In the genomic region with DNA sequence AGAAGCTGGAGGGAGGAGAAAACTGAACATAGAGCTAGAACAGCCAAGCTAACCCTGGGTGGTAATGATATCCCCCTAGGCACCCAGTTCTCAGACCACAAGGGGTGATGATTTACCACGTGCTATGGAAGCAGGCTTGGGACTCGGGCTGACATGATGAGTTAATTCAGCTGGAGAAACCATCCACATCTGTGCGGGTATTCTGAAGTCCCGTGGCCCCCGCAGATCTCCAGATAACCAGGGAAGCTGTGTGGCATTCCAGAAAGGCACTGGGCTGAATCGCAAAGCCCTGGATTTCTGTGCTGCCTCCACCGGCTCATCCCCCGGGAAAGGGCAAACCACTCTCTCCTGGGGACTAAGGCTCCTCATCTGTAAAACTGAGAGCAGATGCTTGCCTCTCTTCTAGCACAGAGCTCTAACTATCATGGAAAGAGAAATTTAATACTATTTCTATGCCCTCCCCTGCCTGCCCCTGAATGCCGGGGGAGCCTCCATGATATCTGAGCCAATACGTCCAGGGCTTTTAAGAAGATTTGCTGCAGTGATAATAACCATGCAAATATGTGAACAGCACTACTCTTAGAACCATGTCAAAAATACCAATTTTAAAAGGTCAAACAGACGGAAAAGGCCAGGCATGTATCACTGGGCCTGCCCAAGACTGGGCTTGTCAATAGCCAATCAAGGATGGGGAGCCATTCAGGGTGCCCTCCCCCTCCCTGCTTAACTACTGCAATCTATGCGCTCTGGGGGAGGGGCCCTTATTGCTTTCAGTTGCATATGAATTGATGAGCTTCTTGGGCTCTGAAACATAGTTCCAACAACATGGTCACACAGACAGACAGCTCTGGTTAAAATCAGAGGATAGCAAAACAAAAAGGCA, we compare ENCODE assay signal across 10 mouse cellular contexts.
DNase-seq lines count a peak whose midpoint lies in the region; ATAC-seq and TF ChIP-seq lines count a peak whose summit lies in the region.
"Had no signal": no experiment of that assay in that cellular context is flagged by ENCODE, and none has a peak within 500 bp of the region (broad histone marks: within the 10 kb centered on the region; RNA-seq: fewer than 3 reads in every experiment).

No protein-coding gene starts in this region.

- WGBS in lung, embryonic 14.5 days: 30% methylated on average over 12 of the region's 12 CpGs
- WGBS in forebrain, embryonic 12.5 days: 27% methylated on average over 12 of the region's 12 CpGs
- 22% methylated on average over 12 of the region's 12 CpGs for WGBS in neural tube, embryonic 14.5 days
- 51% methylated on average over 12 of the region's 12 CpGs for WGBS in intestine, embryonic 16.5 days

- no peak for TF ChIP-seq CTCF in lung, embryonic 14.5 days (IDR thresholded peaks at IDR 0.05; ENCODE audit: low read depth)

- H3K36me3 ChIP-seq in lung, embryonic 14.5 days (ENCODE audit: insufficient read depth): no peaks in the 10 kb centered on the region
- H3K36me3 ChIP-seq in forebrain, embryonic 12.5 days (replicated peaks): no peaks in the 10 kb centered on the region
- no peaks in the 10 kb centered on the region for H3K36me3 ChIP-seq in neural tube, embryonic 14.5 days (ENCODE audit: control insufficient read depth, insufficient read depth, low read length)
- no peaks in the 10 kb centered on the region for H3K36me3 ChIP-seq in intestine, embryonic 16.5 days (ENCODE audit: control insufficient read depth, insufficient read depth, low read length)
- H3K36me3 ChIP-seq: liver, embryonic 15.5 days had no signal

- no peak overlapping the region for H3K4me3 ChIP-seq in lung, embryonic 14.5 days (ENCODE audit: low read depth, low read length)
- H3K4me3 ChIP-seq in forebrain, embryonic 12.5 days (replicated peaks): no peak overlapping the region
- no peak overlapping the region for H3K4me3 ChIP-seq in neural tube, embryonic 14.5 days (ENCODE audit: low read depth, low read length)
- no peak overlapping the region for H3K4me3 ChIP-seq in intestine, embryonic 16.5 days (ENCODE audit: low read length)
- H3K4me3 ChIP-seq: erythroblast, embryonic 14.5 days; liver, embryonic 15.5 days had no signal

- DNase-seq in lung, embryonic 14.5 days: peak; percentile 26
- DNase-seq in lung, postnatal 10 days: no peak
- DNase-seq in kidney, postnatal 4 days: peak; percentile 50 to 71
- DNase-seq in cerebellum, postnatal 4 days (ENCODE audit: low spot score in 2 of 2): no peak
- no peak for DNase-seq in Muller cell, postnatal 12 days (ENCODE audit: inconsistent ontology term)

- H3K4me2 ChIP-seq in lung, embryonic 14.5 days: peak overlapping the region; percentile 18; the same call in 1 of the 2 replicates
- H3K4me2 ChIP-seq in forebrain, embryonic 12.5 days: no peak overlapping the region; the same call in 1 of the 2 replicates
- H3K4me2 ChIP-seq in neural tube, embryonic 14.5 days (ENCODE audit: low read depth, low read length): no peak overlapping the region
- H3K4me2 ChIP-seq in intestine, embryonic 16.5 days (ENCODE audit: low read depth, low read length): no peak overlapping the region
- H3K4me2 ChIP-seq: liver, embryonic 15.5 days had no signal

- no peak overlapping the region for H3K9ac ChIP-seq in lung, embryonic 14.5 days
- H3K9ac ChIP-seq in forebrain, embryonic 12.5 days: no peak overlapping the region
- no peak overlapping the region for H3K9ac ChIP-seq in neural tube, embryonic 14.5 days (replicated peaks; ENCODE audit: low read depth, low read length)
- no peak overlapping the region for H3K9ac ChIP-seq in intestine, embryonic 16.5 days (ENCODE audit: low read depth, low read length)
- H3K9ac ChIP-seq: liver, embryonic 15.5 days had no signal

- H3K27ac ChIP-seq in lung, embryonic 14.5 days (ENCODE audit: low read depth): peak overlapping the region; percentile 61
- H3K27ac ChIP-seq in forebrain, embryonic 12.5 days: peak overlapping the region; percentile 48; the same call in 1 of the 2 replicates
- H3K27ac ChIP-seq in neural tube, embryonic 14.5 days (ENCODE audit: low read depth, low read length): peak overlapping the region; percentile 1; the same call in 1 of the 2 replicates
- no peak overlapping the region for H3K27ac ChIP-seq in intestine, embryonic 16.5 days (ENCODE audit: low read length)
- H3K27ac ChIP-seq: liver, embryonic 15.5 days had no signal

- no peaks in the 10 kb centered on the region for H3K27me3 ChIP-seq in lung, embryonic 14.5 days (ENCODE audit: insufficient read depth, low read length)
- H3K27me3 ChIP-seq in forebrain, embryonic 12.5 days: no peaks in the 10 kb centered on the region
- no peaks in the 10 kb centered on the region for H3K27me3 ChIP-seq in neural tube, embryonic 14.5 days (ENCODE audit: control insufficient read depth, insufficient read depth, low read length)
- H3K27me3 ChIP-seq in intestine, embryonic 16.5 days (replicated peaks; ENCODE audit: control insufficient read depth, insufficient read depth, low read length): no peaks in the 10 kb centered on the region
- H3K27me3 ChIP-seq: liver, embryonic 15.5 days had no signal

- peaks cover 16% of the 10 kb centered on the region for H3K4me1 ChIP-seq in lung, embryonic 14.5 days (ENCODE audit: insufficient read depth)
- peaks cover 31% of the 10 kb centered on the region for H3K4me1 ChIP-seq in forebrain, embryonic 12.5 days
- no peaks in the 10 kb centered on the region; the same call in 1 of the 2 replicates for H3K4me1 ChIP-seq in neural tube, embryonic 14.5 days (ENCODE audit: control insufficient read depth, insufficient read depth, low read length)
- no peaks in the 10 kb centered on the region for H3K4me1 ChIP-seq in intestine, embryonic 16.5 days (ENCODE audit: control insufficient read depth, insufficient read depth, low read length)
- H3K4me1 ChIP-seq: liver, embryonic 15.5 days had no signal

- H3K9me3 ChIP-seq in lung, embryonic 14.5 days (ENCODE audit: low read depth, low read length): no peaks in the 10 kb centered on the region
- no peaks in the 10 kb centered on the region for H3K9me3 ChIP-seq in forebrain, embryonic 12.5 days
- no peaks in the 10 kb centered on the region for H3K9me3 ChIP-seq in neural tube, embryonic 14.5 days (ENCODE audit: control insufficient read depth, low read length)
- H3K9me3 ChIP-seq in intestine, embryonic 16.5 days (ENCODE audit: control insufficient read depth, low read length): no peaks in the 10 kb centered on the region
- H3K9me3 ChIP-seq: liver, embryonic 15.5 days had no signal

- ATAC-seq in lung, embryonic 14.5 days (ENCODE audit: insufficient read depth): peak; percentile 31; the same call in 1 of the 2 replicates
- ATAC-seq in forebrain, embryonic 12.5 days (ENCODE audit: low FRiP score): peak; percentile 35; the same call in 1 of the 2 replicates
- ATAC-seq in neural tube, embryonic 14.5 days (ENCODE audit: low read depth): peak; percentile 66
- no peak for ATAC-seq in intestine, embryonic 16.5 days

Comparison
In these comparisons a context has a peak if more than half of its experiments do, and no peak if none do; other contexts are left out.
1. DNase-seq: peak in lung, embryonic 14.5 days (single experiment) and kidney, postnatal 4 days (2 of 2); none in lung, postnatal 10 days (single experiment), cerebellum, postnatal 4 days (0 of 2) and Muller cell, postnatal 12 days (single experiment).